Mouse (Mus musculus) ES-E14 (cell line): ENCODE data around the gene Calhm5. TPM values are rescaled to one million over a fixed set of nuclear protein-coding genes. Genes with fewer than 3 reads are reported as not detected.

Experiments
- DNase-seq: peaks from one replicate; pipeline ENCODE4 v3.0.0-alpha.2; 2013; ENCODE audit warnings: low read depth, low spot score
- H3K27ac ChIP-seq: 2 replicates; pipeline ENCODE4 v1.5.1; 2012; ENCODE audit warnings: low read depth, mild to moderate bottlenecking, low read length, moderate library complexity, mixed read lengths; ENCODE audit not compliant: poor library complexity, insufficient read depth, severe bottlenecking
- H3K36me3 ChIP-seq: 2 replicates; pipeline ENCODE4 v1.6.1; 2012; ENCODE audit warnings: mild to moderate bottlenecking, low read length, moderate library complexity, mixed read lengths; ENCODE audit not compliant: control insufficient read depth, poor library complexity, insufficient read depth, severe bottlenecking
- H3K4me1 ChIP-seq, 2 experiments: fragments of 150-350 bp in 1 of 2; sonication (generic) in 1 of 2; 2 replicates each; pipeline ENCODE4 v1.6.1; 2012; ENCODE audit warnings: low read length in 2 of 2, mild to moderate bottlenecking in 1 of 2, mixed read lengths in 1 of 2; ENCODE audit not compliant: control insufficient read depth in 2 of 2, insufficient read depth in 2 of 2, poor library complexity in 1 of 2
- H3K4me3 ChIP-seq, 2 experiments: fragments of 150-350 bp in 1 of 2; sonication (generic) in 1 of 2; 2 replicates each; pipeline ENCODE4 v1.5.1; 2012; ENCODE audit warnings: low read length in 2 of 2, low read depth in 1 of 2, mild to moderate bottlenecking in 1 of 2, mixed read lengths in 1 of 2; ENCODE audit not compliant: insufficient read depth in 1 of 2, poor library complexity in 1 of 2, severe bottlenecking in 1 of 2
- H3K9ac ChIP-seq: 2 replicates; pipeline ENCODE4 v1.6.1; 2012; ENCODE audit warnings: low read depth, mild to moderate bottlenecking, low read length, mixed read lengths; ENCODE audit not compliant: poor library complexity, insufficient read depth, severe bottlenecking
- H3K9me3 ChIP-seq: fragments of 150-350 bp; sonication (generic); 2 replicates; pipeline ENCODE4 v1.6.1; 2012; ENCODE audit warnings: low read depth, mild to moderate bottlenecking, low read length; ENCODE audit not compliant: control insufficient read depth, insufficient read depth
- CHD2 ChIP-seq: IDR thresholded peaks from 2 replicates; pipeline ENCODE4 v1.6.1; 2014; ENCODE audit warnings: mild to moderate bottlenecking, low read depth, low read length, inconsistent platforms
- HCFC1 ChIP-seq: IDR thresholded peaks from 2 replicates; pipeline ENCODE4 v1.6.1; 2012; ENCODE audit warnings: low read length, inconsistent platforms, borderline replicate concordance; ENCODE audit not compliant: insufficient read depth
- MAFK ChIP-seq: IDR thresholded peaks from 2 replicates; pipeline ENCODE4 v1.6.1; 2014; ENCODE audit warnings: mild to moderate bottlenecking, low read depth, low read length, inconsistent platforms; ENCODE audit not compliant: insufficient read depth
- ZC3H11A ChIP-seq: IDR thresholded peaks from 2 replicates; pipeline ENCODE4 v1.6.1; 2012; ENCODE audit warnings: low read depth, mild to moderate bottlenecking, inconsistent platforms, low read length, borderline replicate concordance
- ZNF384 ChIP-seq: IDR thresholded peaks from 2 replicates; pipeline ENCODE4 v1.6.1; 2012; ENCODE audit warnings: low read depth, low read length, inconsistent platforms
- in situ Hi-C, 2 experiments: fragments of 600-800 bp; cut with MboI; formaldehyde crosslinking; loops; one replicate each; pipeline ENCODE4 v1.15.1; 2025; ENCODE audit warnings: low sequenced_read_pairs in 2 of 2, inconsistent platforms in 1 of 2; ENCODE audit not compliant: unreplicated experiment in 2 of 2
- total RNA-seq: library from RNA; depleted of rRNA; stranded (reverse); fragments of 300-350 nt; gene quantifications from 2 replicates; pipeline ENCODE4 v1.2.3, GENCODE M21; 2012

Calhm5 gene
- total RNA-seq, 1 experiment, result 1.6 TPM

DNA sequence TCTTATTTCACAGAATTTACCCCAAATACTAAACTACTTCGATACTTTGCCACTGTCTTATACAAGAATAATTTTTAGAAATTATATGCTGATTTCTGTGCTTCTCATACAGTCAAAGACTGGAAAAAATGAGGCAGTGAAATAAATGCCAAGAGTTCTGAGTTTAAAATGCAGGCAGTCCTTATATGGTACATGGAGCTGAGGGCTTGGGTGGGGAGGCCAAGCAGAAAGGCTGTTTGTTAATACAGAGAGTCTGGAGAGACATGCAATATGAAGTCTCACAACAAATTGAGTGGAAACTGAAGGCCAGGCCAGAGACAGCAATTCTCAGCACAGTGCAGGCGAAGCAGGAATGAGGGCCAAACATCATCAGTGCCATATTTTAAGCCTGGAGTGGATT is 7.8 kb downstream of the Calhm5 start:
- no peak for DNase-seq
- Histone ChIP-seq H3K27ac (no peak overlapping the region), H3K9me3 (no peaks in the 10 kb centered on the region), H3K36me3 (no peaks in the 10 kb centered on the region), H3K4me1 (no peaks in the 10 kb centered on the region), H3K4me3 (no peak overlapping the region), H3K9ac (no peak overlapping the region)
- TF ChIP-seq HCFC1 (no peak), CHD2 (no peak), MAFK (no peak), ZC3H11A (no peak), ZNF384 (no peak)
- in situ Hi-C loops, result no loop called here

DNA sequence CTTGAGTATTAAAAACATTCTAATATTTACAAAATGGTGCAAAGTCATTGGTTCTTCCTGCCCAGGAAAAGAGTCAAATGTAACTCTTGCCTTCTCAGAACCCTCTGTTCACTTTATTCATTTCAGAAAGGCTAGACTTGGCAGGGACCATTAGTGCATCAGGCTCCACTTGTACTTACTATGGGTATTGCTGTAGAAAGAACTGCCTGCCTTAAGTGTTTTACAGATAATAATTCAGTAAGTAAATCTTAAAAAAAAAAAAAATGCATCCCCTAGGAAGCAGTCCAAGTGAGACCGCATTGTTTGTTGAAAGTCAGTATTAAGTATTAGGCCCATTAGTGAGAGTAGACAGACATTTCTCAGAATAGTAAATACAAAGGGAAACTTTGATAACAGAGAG is 9.8 kb downstream of the Calhm5 start:
- H3K4me3 ChIP-seq, result no peak overlapping the region
- H3K9me3 ChIP-seq, result no peaks in the 10 kb centered on the region
- in situ Hi-C loops, result no loop called here
- H3K9ac ChIP-seq, result no peak overlapping the region
- no peaks in the 10 kb centered on the region for H3K36me3 ChIP-seq
- TF ChIP-seq CHD2 (no peak), HCFC1 (no peak), ZNF384 (no peak), MAFK (no peak), ZC3H11A (no peak)
- DNase-seq, result no peak
- H3K4me1 ChIP-seq, result no peaks in the 10 kb centered on the region
- H3K27ac ChIP-seq, result no peak overlapping the region

DNA sequence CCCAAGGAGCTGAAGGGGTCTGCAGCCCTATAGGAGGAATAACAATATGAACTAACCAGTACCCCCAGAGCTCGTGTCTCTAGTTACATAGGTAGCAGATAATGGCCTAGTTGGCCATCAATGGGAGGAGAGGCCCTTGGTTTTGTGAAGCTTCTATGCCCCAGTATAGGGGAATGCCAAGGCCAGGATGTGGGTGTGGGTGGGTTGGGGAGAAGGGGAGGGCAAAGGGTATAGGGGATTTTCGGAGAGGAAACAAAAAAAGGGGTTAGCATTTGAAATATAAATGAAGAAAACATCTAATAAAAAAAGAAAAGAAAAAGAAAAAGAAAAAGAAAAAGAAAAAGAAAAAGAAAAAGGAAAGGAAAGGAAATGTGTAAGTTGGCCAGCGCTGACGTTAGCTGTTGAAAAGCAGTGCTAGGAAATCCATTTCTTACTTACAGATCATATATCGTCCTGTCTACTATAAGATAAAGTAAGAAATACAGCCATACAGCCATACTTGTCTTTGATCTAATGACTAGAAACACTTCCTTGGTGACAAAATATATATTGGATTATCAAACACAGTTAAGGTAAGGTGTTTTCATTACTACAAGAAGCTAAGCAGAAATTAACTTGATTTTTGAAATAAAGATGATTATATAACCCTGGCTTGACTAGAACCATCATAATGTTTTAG is 21.7 kb downstream of the Calhm5 start:
- Histone ChIP-seq H3K9me3 (no peaks in the 10 kb centered on the region), H3K4me3 (no peak overlapping the region), H3K27ac (no peak overlapping the region), H3K36me3 (no peaks in the 10 kb centered on the region), H3K9ac (no peak overlapping the region), H3K4me1 (no peaks in the 10 kb centered on the region)
- TF ChIP-seq HCFC1, result no peak
- TF ChIP-seq MAFK, result no peak
- no peak for TF ChIP-seq CHD2
- TF ChIP-seq ZC3H11A, result no peak
- no peak for TF ChIP-seq ZNF384
- in situ Hi-C loops, result no loop called here
- DNase-seq, result no peak

- Histone ChIP-seq H3K4me3 (no peak overlapping the region), H3K36me3 (no peaks in the 10 kb centered on the region), H3K4me1 (no peaks in the 10 kb centered on the region), H3K9me3 (no peaks in the 10 kb centered on the region), H3K9ac (no peak overlapping the region), H3K27ac (no peak overlapping the region)
- TF ChIP-seq CHD2 (no peak), ZC3H11A (no peak), HCFC1 (no peak), MAFK (no peak), ZNF384 (no peak)
- no peak for DNase-seq
- in situ Hi-C loops, result no loop called here
Measured at GRCm38 (mm10) chr10:34071650-34072049, 24.7 kb downstream of the Calhm5 start.
